Mouse (Mus musculus): Measurements from ENCODE around the gene Ube2k. TPM values are rescaled to one million over a fixed set of nuclear protein-coding genes. Genes with fewer than 3 reads are reported as not detected.

The Ube2k gene
- 349 TPM for polyA plus RNA-seq (2014; fragmentation: Illumina TruSeq; extraction: RNeasy Lipid Tissue Mini Kit (QIAGEN cat#74804); ENCODE audit: low read depth, low replicate concordance)

DNA sequence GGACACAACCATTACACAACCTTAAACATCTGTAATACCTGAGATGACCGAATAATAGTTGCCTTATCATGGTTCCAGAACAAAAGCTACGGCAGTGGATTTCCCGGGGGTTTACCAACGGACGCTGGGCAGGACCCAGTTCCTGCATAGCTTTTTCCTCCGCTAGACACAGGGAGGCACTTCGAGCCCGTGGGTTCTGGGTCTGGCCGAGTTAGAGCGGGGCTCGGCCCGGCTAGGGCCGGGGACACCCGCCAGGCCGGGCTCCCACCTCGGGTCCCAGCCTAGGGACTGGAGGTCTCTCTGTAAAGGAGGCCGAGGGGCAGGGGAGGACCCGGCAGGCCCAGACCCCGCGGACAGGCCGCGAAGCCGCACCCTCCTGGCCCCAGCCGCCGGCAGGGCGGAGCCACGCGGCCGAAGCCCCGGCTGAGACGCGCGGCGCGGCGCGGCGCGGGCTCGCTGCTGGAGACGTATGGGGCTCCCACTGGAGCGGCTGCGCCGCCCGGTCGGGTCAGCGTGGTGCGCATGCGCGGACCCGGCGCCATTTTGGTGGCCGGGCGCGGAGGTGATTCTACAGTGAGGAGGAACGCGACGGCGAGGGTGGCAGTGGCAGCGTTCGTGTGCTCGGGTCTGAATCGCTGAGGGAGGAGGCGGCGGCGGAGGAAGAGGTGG, at the start of gene Ube2k, which contains the start of gene Smim14:
TSS of gene Ube2k (plus strand) at position 483 of the 669 bp plus-strand sequence.
TSS of gene Smim14 (minus strand) at position 434 of the 669 bp plus-strand sequence.

DNA sequence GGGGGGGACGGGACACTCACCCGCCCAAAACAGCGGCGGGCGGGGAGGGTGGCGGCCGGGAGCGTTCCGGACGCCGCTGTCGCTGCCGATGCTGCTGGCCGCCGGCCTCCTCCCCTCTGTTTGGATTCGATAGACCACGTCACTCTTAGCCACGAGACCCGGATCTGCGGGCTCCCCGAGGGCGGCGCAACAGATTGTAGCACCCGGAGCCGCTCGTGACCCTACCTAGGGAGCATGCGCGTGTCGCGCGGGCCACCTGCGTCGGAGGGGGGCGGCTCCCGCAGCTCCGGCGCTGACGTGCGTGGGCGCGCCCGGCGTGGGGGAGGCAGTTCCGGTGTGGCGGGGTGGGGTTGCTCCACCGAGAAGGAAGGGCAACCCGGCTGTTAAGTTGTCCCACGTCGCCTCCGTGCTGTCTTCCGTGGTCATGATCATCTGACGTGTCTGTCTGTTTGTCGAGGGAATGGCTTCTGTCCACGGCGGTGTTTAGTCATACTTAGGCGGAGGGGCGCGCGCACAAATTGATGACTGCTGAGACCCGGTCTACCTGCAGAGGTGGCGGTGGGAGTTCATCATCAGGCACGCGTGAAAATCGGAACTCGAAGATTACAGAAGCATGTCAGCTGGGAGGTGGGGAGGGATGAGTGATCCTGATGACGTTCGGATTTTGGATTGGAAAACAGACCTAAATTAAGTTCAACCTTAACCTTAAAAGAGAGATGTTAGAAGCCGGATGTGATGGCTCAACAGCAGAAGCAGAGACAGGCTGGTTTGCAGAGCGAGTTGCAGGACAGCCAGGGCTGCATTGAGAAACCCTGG, 44.1 kb upstream of the Ube2k start, which contains the start of gene Gm43552:
TSS of gene Gm43552 (minus strand) at position 118 of the 816 bp plus-strand sequence.

Other genes starting within 250 kb of the Ube2k start
- 85.2 TPM for gene Rfc1, start 201.6 kb upstream of the Ube2k start, polyA plus RNA-seq (2014; fragmentation: Illumina TruSeq; extraction: RNeasy Lipid Tissue Mini Kit (QIAGEN cat#74804); ENCODE audit: low read depth, low replicate concordance)
- 0.90 TPM for gene Klb, start 188.9 kb upstream of the Ube2k start, polyA plus RNA-seq (2014; fragmentation: Illumina TruSeq; extraction: RNeasy Lipid Tissue Mini Kit (QIAGEN cat#74804); ENCODE audit: low read depth, low replicate concordance)
- gene Rpl9, start 145.8 kb upstream of the Ube2k start, polyA plus RNA-seq (2014; fragmentation: Illumina TruSeq; extraction: RNeasy Lipid Tissue Mini Kit (QIAGEN cat#74804); ENCODE audit: low read depth, low replicate concordance): 182 TPM
- 113 TPM for gene Lias, start 145.7 kb upstream of the Ube2k start, polyA plus RNA-seq (2014; fragmentation: Illumina TruSeq; extraction: RNeasy Lipid Tissue Mini Kit (QIAGEN cat#74804); ENCODE audit: low read depth, low replicate concordance)
- gene Ugdh, start 101.3 kb upstream of the Ube2k start, polyA plus RNA-seq (2014; fragmentation: Illumina TruSeq; extraction: RNeasy Lipid Tissue Mini Kit (QIAGEN cat#74804); ENCODE audit: low read depth, low replicate concordance): 7.9 TPM
- gene Gm43552, start 44.4 kb upstream of the Ube2k start, polyA plus RNA-seq (2014; fragmentation: Illumina TruSeq; extraction: RNeasy Lipid Tissue Mini Kit (QIAGEN cat#74804); ENCODE audit: low read depth, low replicate concordance): not detected
- gene Smim14, start within 50 bp of the Ube2k start, polyA plus RNA-seq (2014; fragmentation: Illumina TruSeq; extraction: RNeasy Lipid Tissue Mini Kit (QIAGEN cat#74804); ENCODE audit: low read depth, low replicate concordance): 123 TPM
- 83.1 TPM for gene Pds5a, start 161.0 kb downstream of the Ube2k start, polyA plus RNA-seq (2014; fragmentation: Illumina TruSeq; extraction: RNeasy Lipid Tissue Mini Kit (QIAGEN cat#74804); ENCODE audit: low read depth, low replicate concordance)
- 48.6 TPM for gene N4bp2, start 226.3 kb downstream of the Ube2k start, polyA plus RNA-seq (2014; fragmentation: Illumina TruSeq; extraction: RNeasy Lipid Tissue Mini Kit (QIAGEN cat#74804); ENCODE audit: low read depth, low replicate concordance)

Measured in testis, adult 10 weeks (tissue).